Mouse (Mus musculus) kidney, embryonic 14.5 days (tissue): ENCODE results near the gene Afap1. TPM values are rescaled to one million over a fixed set of nuclear protein-coding genes. Genes with fewer than 3 reads are reported as not detected.

Experiments used
- ATAC-seq: fragments of 200-750 bp; cut with Nextera tagmentation; 2 replicates; pipeline ENCODE4 v1.8.0; 2017; ENCODE audit warnings: moderate number of reproducible peaks, mild to moderate bottlenecking, moderate TSS enrichment, moderate library complexity; ENCODE audit not compliant: low FRiP score, low TSS enrichment
- H3K27ac ChIP-seq: fragments of 300-500 bp; sonication (generic); 2 replicates; pipeline ENCODE4 v1.5.1; 2014; ENCODE audit warnings: low read depth, mild to moderate bottlenecking, low read length, moderate library complexity, mixed read lengths
- H3K27me3 ChIP-seq: fragments of 300-500 bp; sonication (generic); 2 replicates; pipeline ENCODE4 v1.6.1; 2014; ENCODE audit warnings: mild to moderate bottlenecking, low read length; ENCODE audit not compliant: control insufficient read depth, insufficient read depth
- H3K36me3 ChIP-seq: fragments of 300-500 bp; sonication (generic); 2 replicates; pipeline ENCODE4 v1.6.1; 2014; ENCODE audit warnings: low read length, mixed read lengths; ENCODE audit not compliant: control insufficient read depth, insufficient read depth
- H3K4me1 ChIP-seq: fragments of 300-500 bp; sonication (generic); 2 replicates; pipeline ENCODE4 v1.6.1; 2014; ENCODE audit warnings: low read length, mixed read lengths; ENCODE audit not compliant: control insufficient read depth, insufficient read depth
- H3K4me2 ChIP-seq: fragments of 300-500 bp; sonication (generic); replicated peaks from 2 replicates; pipeline ENCODE4 v1.6.1; 2014; ENCODE audit warnings: low read depth, mild to moderate bottlenecking, low read length
- H3K4me3 ChIP-seq: fragments of 300-500 bp; sonication (generic); 2 replicates; pipeline ENCODE4 v1.5.1; 2014; ENCODE audit warnings: mild to moderate bottlenecking, low read length
- H3K9ac ChIP-seq: fragments of 300-500 bp; sonication (generic); 2 replicates; pipeline ENCODE4 v1.6.1; 2014; ENCODE audit warnings: low read depth, mild to moderate bottlenecking, low read length, moderate library complexity
- H3K9me3 ChIP-seq: fragments of 300-500 bp; sonication (generic); 2 replicates; pipeline ENCODE4 v1.6.1; 2016; ENCODE audit warnings: low read length; ENCODE audit not compliant: control insufficient read depth
- WGBS: fragments of 180-500 bp; shearing (Covaris S2); extraction: QIAGEN DNeasy Blood & Tissue Kit; methylation state at CpG from one replicate; pipeline ENCODE4 v1.1.7; 2014; 5-methylcytosine and 5-hydroxymethylcytosine counted together
- polyA plus RNA-seq: library from polyadenylated mRNA; unstranded; fragments of >200 nt; fragmentation: Nextera tagmentation; extraction: Ambion mirVana; gene quantifications from 2 replicates; pipeline ENCODE4 v1.2.1, GENCODE M21; 2014

Afap1 gene
- polyA plus RNA-seq, 1 experiment from 2014 or later = 23.6 TPM

GRCm38 (mm10) chr5:35969857-35970256 is 76.7 kb downstream of the Afap1 start:
- no peak overlapping the region for H3K4me2 ChIP-seq
- peaks cover 44% of the 10 kb centered on the region for H3K4me1 ChIP-seq
- H3K9me3 ChIP-seq = no peaks in the 10 kb centered on the region
- no peaks in the 10 kb centered on the region for H3K27me3 ChIP-seq
- 49% methylated on average over 3 of the region's 3 CpGs for WGBS
- no peak overlapping the region for H3K4me3 ChIP-seq
- no peak overlapping the region for H3K27ac ChIP-seq
- no peak for ATAC-seq
- no peak overlapping the region for H3K9ac ChIP-seq
- peaks cover 51% of the 10 kb centered on the region; the same call in 1 of the 2 replicates for H3K36me3 ChIP-seq

DNA sequence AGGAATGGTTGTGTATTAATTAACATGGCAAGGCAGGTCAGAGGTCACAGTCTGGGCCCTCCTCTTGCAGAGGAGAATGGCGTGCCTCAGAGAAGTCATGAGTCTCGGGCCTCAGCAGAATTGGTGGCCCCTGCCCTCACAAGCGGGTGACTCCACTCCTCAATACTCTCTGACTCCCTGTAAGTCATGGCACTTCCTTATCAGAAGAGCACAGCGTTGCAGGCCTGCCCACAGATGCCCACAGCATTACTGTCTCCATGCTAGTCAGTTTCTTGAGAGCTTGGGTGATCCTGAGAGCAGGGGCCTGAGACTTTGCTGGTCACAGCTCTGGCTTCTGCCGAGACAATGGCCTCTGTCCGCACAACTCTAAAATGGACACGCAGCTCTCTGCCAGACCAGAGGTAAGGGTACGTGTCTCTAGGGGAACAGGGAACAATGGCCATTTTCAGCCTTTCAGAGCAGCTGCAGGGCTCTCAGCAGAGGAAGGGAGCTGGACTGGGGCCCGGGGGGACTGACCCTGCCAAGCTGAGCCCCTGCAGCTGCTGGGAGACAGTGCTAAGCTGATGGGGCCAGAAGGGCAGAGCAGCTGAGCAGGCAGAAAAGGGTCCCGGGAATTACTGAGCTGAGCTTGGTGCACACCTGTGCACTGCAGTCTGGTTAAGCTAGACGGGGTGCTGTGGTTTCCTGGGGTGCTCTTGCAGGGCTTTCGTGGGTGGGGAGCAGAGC is 77.4 kb downstream of the Afap1 start:
- no peak overlapping the region for H3K4me2 ChIP-seq
- H3K36me3 ChIP-seq = peaks cover 47% of the 10 kb centered on the region; the same call in 1 of the 2 replicates
- no peaks in the 10 kb centered on the region for H3K9me3 ChIP-seq
- no peak overlapping the region for H3K9ac ChIP-seq
- H3K27me3 ChIP-seq = no peaks in the 10 kb centered on the region
- H3K27ac ChIP-seq = peak overlapping the region; percentile 71; the same call in 1 of the 2 replicates
- peak; percentile 48 for ATAC-seq
- H3K4me3 ChIP-seq = no peak overlapping the region
- WGBS = 45% methylated on average over 12 of the region's 12 CpGs
- H3K4me1 ChIP-seq = peaks cover 44% of the 10 kb centered on the region

DNA sequence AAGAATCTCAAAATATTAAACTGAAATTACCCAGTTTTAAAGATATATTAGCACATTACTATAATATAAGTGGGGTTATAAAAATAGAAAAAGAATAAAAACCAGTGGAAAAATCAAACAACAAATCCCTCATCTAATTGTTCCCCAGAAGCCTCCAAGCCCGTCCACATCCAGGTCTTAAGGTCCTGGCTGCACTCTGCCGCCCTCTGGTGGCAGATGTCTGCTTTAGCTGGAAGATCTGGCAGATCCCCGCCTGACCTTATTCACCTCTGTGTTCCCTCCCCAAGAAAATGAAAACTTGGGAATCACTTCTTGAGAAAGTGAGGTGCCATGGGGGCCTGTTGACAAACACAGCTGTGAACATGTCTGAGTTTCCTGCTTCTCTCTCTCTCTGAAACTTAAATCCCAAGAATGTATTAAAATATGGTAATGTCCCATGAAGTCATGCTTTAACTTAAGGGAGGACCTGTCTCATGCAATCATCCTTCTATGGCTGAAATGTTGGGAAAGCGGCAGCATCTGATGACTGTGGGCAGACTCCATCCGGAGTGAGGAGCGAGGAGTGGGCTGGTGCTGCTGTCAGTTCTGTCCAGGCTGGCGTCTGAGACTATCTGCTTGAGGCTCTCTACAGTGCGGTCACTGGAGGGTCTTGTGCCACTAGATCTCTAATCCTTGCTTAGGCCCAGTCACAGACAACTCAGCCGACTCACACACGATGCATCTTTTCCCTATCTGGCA is 78.9 kb downstream of the Afap1 start:
- peaks cover 47% of the 10 kb centered on the region for H3K36me3 ChIP-seq

DNA sequence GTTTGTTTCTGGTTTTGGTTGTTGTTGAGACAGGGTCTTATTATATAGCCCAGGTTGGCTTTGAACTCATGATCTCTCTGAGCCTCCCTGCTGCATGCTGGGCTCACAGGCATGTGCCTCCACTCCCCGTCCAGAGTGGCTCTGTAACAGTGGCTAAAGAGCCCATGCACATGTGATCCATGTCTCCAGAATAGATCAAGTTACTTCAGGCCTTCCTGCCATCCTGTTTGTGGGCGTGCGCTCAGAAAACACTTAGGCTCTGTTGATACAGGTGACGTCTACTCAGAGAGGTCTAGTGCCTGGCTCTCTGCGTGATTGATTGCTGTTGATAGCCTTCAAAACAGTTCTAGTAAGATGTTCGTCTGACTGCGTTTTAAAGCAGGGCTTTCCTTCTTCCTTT is 79.6 kb downstream of the Afap1 start:
- H3K9ac ChIP-seq = no peak overlapping the region
- ATAC-seq = peak; percentile 58
- H3K4me3 ChIP-seq = no peak overlapping the region
- WGBS = 32% methylated on average over 7 of the region's 7 CpGs
- no peak overlapping the region for H3K4me2 ChIP-seq
- H3K27ac ChIP-seq = peak overlapping the region; percentile 76
- H3K36me3 ChIP-seq = peaks cover 48% of the 10 kb centered on the region
- H3K27me3 ChIP-seq = no peaks in the 10 kb centered on the region
- H3K4me1 ChIP-seq = peaks cover 44% of the 10 kb centered on the region
- H3K9me3 ChIP-seq = no peaks in the 10 kb centered on the region

More for the DNA sequence above, 78.9 kb downstream of the Afap1 start:
- Histone ChIP-seq H3K27me3 (no peaks in the 10 kb centered on the region), H3K9ac (no peak overlapping the region), H3K9me3 (no peaks in the 10 kb centered on the region), H3K4me3 (no peak overlapping the region), H3K4me1 (peaks cover 44% of the 10 kb centered on the region), H3K4me2 (no peak overlapping the region), H3K27ac (peak overlapping the region; percentile 30; the same call in 1 of the 2 replicates)
- 56% methylated on average over 10 of the region's 10 CpGs for WGBS
- no peak for ATAC-seq

GRCm38 (mm10) chr5:35973800-35974199 is 80.7 kb downstream of the Afap1 start:
- peaks cover 44% of the 10 kb centered on the region for H3K4me1 ChIP-seq
- no peaks in the 10 kb centered on the region for H3K9me3 ChIP-seq
- WGBS = 22% methylated on average over 12 of the region's 12 CpGs
- H3K27ac ChIP-seq = peak overlapping the region; percentile 76
- H3K9ac ChIP-seq = no peak overlapping the region
- H3K36me3 ChIP-seq = peaks cover 46% of the 10 kb centered on the region
- H3K4me3 ChIP-seq = no peak overlapping the region
- no peaks in the 10 kb centered on the region for H3K27me3 ChIP-seq
- peak; percentile 56 for ATAC-seq
- H3K4me2 ChIP-seq = no peak overlapping the region; the same call in 1 of the 2 replicates

GRCm38 (mm10) chr5:35974265-35974664 is 81.1 kb downstream of the Afap1 start:
- Histone ChIP-seq H3K9ac (no peak overlapping the region), H3K9me3 (no peaks in the 10 kb centered on the region), H3K27ac (peak overlapping the region; percentile 76), H3K27me3 (no peaks in the 10 kb centered on the region), H3K4me1 (peaks cover 39% of the 10 kb centered on the region), H3K36me3 (peaks cover 47% of the 10 kb centered on the region), H3K4me2 (no peak overlapping the region; the same call in 1 of the 2 replicates), H3K4me3 (no peak overlapping the region)
- WGBS = 60% methylated on average over 15 of the region's 15 CpGs
- ATAC-seq = no peak

GRCm38 (mm10) chr5:35975681-35976080 is 82.6 kb downstream of the Afap1 start:
- H3K27ac ChIP-seq = no peak overlapping the region
- no peaks in the 10 kb centered on the region for H3K27me3 ChIP-seq
- H3K9me3 ChIP-seq = no peaks in the 10 kb centered on the region
- no peak overlapping the region for H3K9ac ChIP-seq
- no peak overlapping the region for H3K4me2 ChIP-seq
- H3K4me1 ChIP-seq = peaks cover 25% of the 10 kb centered on the region
- no peak overlapping the region for H3K4me3 ChIP-seq
- 13% methylated on average over 5 of the region's 5 CpGs for WGBS
- H3K36me3 ChIP-seq = peaks cover 38% of the 10 kb centered on the region
- no peak for ATAC-seq

- Histone ChIP-seq H3K9ac (no peak overlapping the region), H3K4me3 (no peak overlapping the region), H3K4me1 (no peaks in the 10 kb centered on the region), H3K27me3 (no peaks in the 10 kb centered on the region), H3K4me2 (no peak overlapping the region), H3K36me3 (peaks cover 61% of the 10 kb centered on the region), H3K27ac (no peak overlapping the region), H3K9me3 (no peaks in the 10 kb centered on the region)
- WGBS = 88% methylated on average over 5 of the region's 5 CpGs
- no peak for ATAC-seq
Observed at GRCm38 (mm10) chr5:35980542-35980941, 87.4 kb downstream of the Afap1 start.

DNA sequence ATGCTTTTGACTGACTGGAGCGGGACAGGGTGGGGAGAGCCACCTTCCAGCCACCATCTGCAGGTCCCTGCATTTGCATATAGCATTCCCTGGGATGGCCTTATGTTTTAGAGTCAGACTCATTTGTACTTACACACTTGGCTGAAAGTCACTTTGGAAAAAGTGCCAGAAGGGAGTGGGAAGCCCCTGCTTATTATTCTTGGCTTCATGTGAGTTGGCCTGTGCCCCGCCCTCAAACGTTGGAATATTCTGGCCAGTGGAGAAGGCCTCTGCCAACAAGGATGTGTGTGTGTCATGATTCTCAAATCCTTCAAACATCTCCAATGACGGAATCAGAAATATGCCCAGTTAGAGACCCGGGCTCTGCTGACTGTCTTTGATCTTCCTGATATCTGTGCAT is 88.2 kb downstream of the Afap1 start:
- no peak for ATAC-seq
- no peak overlapping the region for H3K4me3 ChIP-seq
- H3K27ac ChIP-seq = no peak overlapping the region
- 84% methylated on average over 5 of the region's 5 CpGs for WGBS
- no peak overlapping the region for H3K9ac ChIP-seq
- H3K4me1 ChIP-seq = no peaks in the 10 kb centered on the region
- H3K36me3 ChIP-seq = peaks cover 64% of the 10 kb centered on the region
- no peaks in the 10 kb centered on the region for H3K27me3 ChIP-seq
- no peaks in the 10 kb centered on the region for H3K9me3 ChIP-seq
- no peak overlapping the region for H3K4me2 ChIP-seq
